Mouse (Mus musculus) neural tube, embryonic 12.5 days (tissue): ENCODE results near the gene Plxnb2. TPM values are rescaled to one million over a fixed set of nuclear protein-coding genes. Genes with fewer than 3 reads are reported as not detected.

Experiments used
- ATAC-seq: fragments of 200-750 bp; cut with Nextera tagmentation; 2 replicates; pipeline ENCODE4 v1.8.0; 2017; ENCODE audit warnings: low read depth, mild to moderate bottlenecking, moderate TSS enrichment, moderate library complexity; ENCODE audit not compliant: low FRiP score
- H3K27ac ChIP-seq: fragments of 300-500 bp; sonication (generic); 2 replicates; pipeline ENCODE4 v1.5.1; 2016
- H3K27me3 ChIP-seq: fragments of 300-500 bp; sonication (generic); replicated peaks from 2 replicates; pipeline ENCODE4 v1.6.1; 2016; ENCODE audit warnings: mild to moderate bottlenecking
- H3K36me3 ChIP-seq: fragments of 300-500 bp; sonication (generic); 2 replicates; pipeline ENCODE4 v1.6.1; 2016; ENCODE audit warnings: mild to moderate bottlenecking
- H3K4me1 ChIP-seq: fragments of 300-500 bp; sonication (generic); 2 replicates; pipeline ENCODE4 v1.6.1; 2016
- H3K4me2 ChIP-seq: fragments of 300-500 bp; sonication (generic); replicated peaks from 2 replicates; pipeline ENCODE4 v1.6.1; 2016; ENCODE audit warnings: mild to moderate bottlenecking
- H3K4me3 ChIP-seq: fragments of 300-500 bp; sonication (generic); 2 replicates; pipeline ENCODE4 v1.5.1; 2016
- H3K9ac ChIP-seq: fragments of 300-500 bp; sonication (generic); 2 replicates; pipeline ENCODE4 v1.6.1; 2016; ENCODE audit warnings: mild to moderate bottlenecking
- H3K9me3 ChIP-seq: fragments of 300-500 bp; sonication (generic); 2 replicates; pipeline ENCODE4 v1.6.1; 2016; ENCODE audit warnings: mild to moderate bottlenecking
- WGBS: fragments of 180-500 bp; shearing (Covaris S2); methylation state at CpG from one replicate; pipeline ENCODE4 v1.1.7; 2016; 5-methylcytosine and 5-hydroxymethylcytosine counted together
- polyA plus RNA-seq: library from polyadenylated mRNA; unstranded; fragments of >200 nt; fragmentation: Nextera tagmentation; extraction: Ambion mirVana; gene quantifications from 2 replicates; pipeline ENCODE4 v1.2.1, GENCODE M21; 2016

Gene Plxnb2
- polyA plus RNA-seq, 1 experiment from 2014 or later = 123 TPM

- Histone ChIP-seq H3K27ac (no peak overlapping the region), H3K9me3 (no peaks in the 10 kb centered on the region), H3K36me3 (no peaks in the 10 kb centered on the region), H3K4me1 (peaks cover 76% of the 10 kb centered on the region), H3K27me3 (0 out of 2 replicates have a peak, but pooled peaks cover 6% of the 10 kb centered on the region), H3K9ac (peak overlapping the region; percentile 96; the same call in 1 of the 2 replicates), H3K4me3 (no peak overlapping the region), H3K4me2 (peak overlapping the region; percentile 89)
- ATAC-seq = no peak
- 79% methylated on average over 3 of the region's 4 CpGs for whole genome bisulfite sequencing
Measured at GRCm38 (mm10) chr15:89177576-89178259, 2.9 kb downstream of the Plxnb2 start.

DNA sequence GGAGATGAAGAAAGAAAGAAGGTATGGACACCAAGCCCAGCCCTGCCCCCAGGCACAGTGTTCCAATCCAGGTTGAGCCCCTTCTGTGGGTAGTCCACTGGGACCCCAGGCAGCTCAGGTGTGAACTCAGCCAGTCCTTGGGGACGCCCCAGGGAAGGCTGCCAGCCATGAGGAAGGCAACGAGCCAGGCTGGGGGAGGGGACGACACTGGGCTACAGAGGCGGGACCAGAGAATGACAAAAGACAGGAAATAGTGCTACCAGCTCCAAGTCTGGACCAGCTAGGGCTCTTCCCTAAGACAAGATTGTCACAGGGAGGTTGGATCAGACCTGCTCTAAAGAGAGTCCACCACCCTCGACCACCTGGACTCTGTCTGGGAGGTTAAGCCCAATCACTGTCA lies 3.5 kb downstream of the Plxnb2 start:
- peaks cover 77% of the 10 kb centered on the region for H3K4me1 ChIP-seq
- peak overlapping the region; percentile 89 for H3K4me2 ChIP-seq
- no peak overlapping the region for H3K27ac ChIP-seq
- ATAC-seq = no peak
- 0 out of 2 replicates have a peak, but pooled peaks cover 6% of the 10 kb centered on the region for H3K27me3 ChIP-seq
- no peaks in the 10 kb centered on the region for H3K9me3 ChIP-seq
- H3K36me3 ChIP-seq = no peaks in the 10 kb centered on the region
- H3K4me3 ChIP-seq = no peak overlapping the region
- 7% methylated on average over 5 of the region's 5 CpGs for WGBS
- no peak overlapping the region; the same call in 1 of the 2 replicates for H3K9ac ChIP-seq

DNA sequence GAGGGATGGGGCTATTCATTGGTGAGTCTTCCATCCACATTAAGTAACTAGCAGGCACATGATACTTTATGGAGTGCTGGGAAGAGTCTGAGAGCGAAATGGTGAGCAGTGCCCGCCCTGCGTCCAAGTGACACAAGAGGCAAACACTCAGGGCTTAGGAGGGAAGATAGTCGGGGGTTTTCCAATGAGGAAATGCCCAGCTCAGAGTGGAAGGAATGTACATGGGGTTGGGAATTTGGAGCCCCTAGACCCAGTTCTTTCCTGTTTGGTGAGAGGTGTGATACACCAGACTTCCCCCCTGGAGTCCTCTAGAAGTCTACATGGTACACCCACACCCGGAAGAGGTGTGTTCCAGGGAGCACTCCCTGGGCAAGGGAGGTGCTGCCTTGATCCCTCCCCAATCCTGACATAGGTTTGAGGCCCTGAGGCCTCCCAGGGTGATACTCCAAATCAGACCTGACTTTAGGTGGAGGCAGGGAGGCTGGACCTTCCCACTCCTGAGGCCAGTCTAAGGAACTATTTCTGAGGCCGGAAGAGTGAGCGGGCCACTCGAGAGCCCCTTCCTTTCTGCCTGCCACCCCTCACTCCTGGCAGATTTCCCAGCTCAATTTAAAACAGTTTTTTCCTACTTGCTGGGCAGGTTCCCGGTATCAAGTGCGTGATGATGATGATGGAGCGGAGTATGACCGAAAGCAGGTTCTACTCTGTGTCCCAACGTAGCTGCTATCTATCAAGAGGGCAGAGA lies 5.0 kb downstream of the Plxnb2 start:
- H3K9ac ChIP-seq = no peak overlapping the region
- 0 out of 2 replicates have a peak, but pooled peaks cover 6% of the 10 kb centered on the region for H3K27me3 ChIP-seq
- H3K27ac ChIP-seq = no peak overlapping the region
- no peak overlapping the region for H3K4me2 ChIP-seq
- WGBS = 87% methylated on average over 13 of the region's 13 CpGs
- no peak for ATAC-seq
- H3K4me1 ChIP-seq = peaks cover 81% of the 10 kb centered on the region
- no peak overlapping the region for H3K4me3 ChIP-seq
- H3K36me3 ChIP-seq = 0 out of 2 replicates have a peak, but pooled peaks cover 1% of the 10 kb centered on the region
- no peaks in the 10 kb centered on the region for H3K9me3 ChIP-seq

- H3K9me3 ChIP-seq = no peaks in the 10 kb centered on the region
- no peak overlapping the region for H3K9ac ChIP-seq
- H3K27ac ChIP-seq = no peak overlapping the region
- ATAC-seq = no peak
- H3K4me1 ChIP-seq = peaks cover 88% of the 10 kb centered on the region
- 0 out of 2 replicates have a peak, but pooled peaks cover 6% of the 10 kb centered on the region for H3K27me3 ChIP-seq
- peaks cover 7% of the 10 kb centered on the region; the same call in 1 of the 2 replicates for H3K36me3 ChIP-seq
- H3K4me3 ChIP-seq = no peak overlapping the region
- peak overlapping the region; percentile 99 for H3K4me2 ChIP-seq
- 64% methylated on average over 11 of the region's 11 CpGs for WGBS
Measured at GRCm38 (mm10) chr15:89174889-89175339, 5.7 kb downstream of the Plxnb2 start.

- Histone ChIP-seq H3K27me3 (0 out of 2 replicates have a peak, but pooled peaks cover 6% of the 10 kb centered on the region), H3K36me3 (peaks cover 13% of the 10 kb centered on the region; the same call in 1 of the 2 replicates), H3K9me3 (no peaks in the 10 kb centered on the region), H3K4me3 (peak overlapping the region; percentile 49), H3K27ac (no peak overlapping the region), H3K4me2 (peak overlapping the region; percentile 99), H3K9ac (peak overlapping the region; percentile 82; the same call in 1 of the 2 replicates), H3K4me1 (peaks cover 90% of the 10 kb centered on the region)
- ATAC-seq = peak; percentile 33; the same call in 1 of the 2 replicates
- WGBS = 0% methylated on average over 15 of the region's 15 CpGs
Measured at GRCm38 (mm10) chr15:89173906-89174214, 6.7 kb downstream of the Plxnb2 start.

- H3K4me3 ChIP-seq = peak overlapping the region; percentile 49
- peak overlapping the region; percentile 99 for H3K4me2 ChIP-seq
- 0 out of 2 replicates have a peak, but pooled peaks cover 6% of the 10 kb centered on the region for H3K27me3 ChIP-seq
- H3K9ac ChIP-seq = peak overlapping the region; percentile 82
- peak; percentile 51 for ATAC-seq
- H3K36me3 ChIP-seq = peaks cover 16% of the 10 kb centered on the region
- no peaks in the 10 kb centered on the region for H3K9me3 ChIP-seq
- peak overlapping the region; percentile 43; the same call in 1 of the 2 replicates for H3K27ac ChIP-seq
- H3K4me1 ChIP-seq = peaks cover 85% of the 10 kb centered on the region
- under 1% methylated on average over 65 of the region's 65 CpGs for WGBS
Measured at GRCm38 (mm10) chr15:89173024-89173905, 7.3 kb downstream of the Plxnb2 start.

DNA sequence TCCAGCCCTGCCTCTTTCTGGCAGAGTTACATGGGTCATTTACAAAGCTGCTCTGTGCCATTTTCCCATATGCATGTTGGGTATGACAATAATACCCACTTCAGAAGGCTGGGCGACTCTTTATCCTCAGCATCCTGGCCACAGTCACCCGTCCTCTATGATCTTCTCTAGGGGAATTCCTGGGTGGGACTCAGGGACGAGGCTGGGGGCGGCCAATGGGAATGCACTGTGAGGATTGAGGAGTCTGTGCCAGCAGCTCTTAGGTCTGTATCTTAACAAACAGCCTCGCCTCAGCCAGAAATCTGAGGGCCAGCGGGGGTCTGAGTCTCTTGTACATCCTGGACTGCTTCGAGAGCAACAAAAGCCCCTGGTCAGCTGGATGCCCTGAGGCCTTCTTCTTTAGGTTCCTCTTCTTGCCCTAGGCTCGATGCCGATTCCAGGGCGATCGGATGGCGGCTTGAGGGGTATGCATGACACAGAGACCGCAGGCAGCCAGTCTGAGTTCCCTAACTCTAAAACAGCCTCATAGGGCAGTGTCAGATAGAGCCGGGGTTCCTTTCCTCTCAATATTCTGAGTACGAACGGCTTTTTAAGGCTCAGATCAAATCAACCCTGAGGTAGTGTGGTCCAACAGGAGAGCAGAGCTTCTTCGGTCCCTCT lies 8.2 kb downstream of the Plxnb2 start:
- Histone ChIP-seq H3K27ac (peak overlapping the region; percentile 43; the same call in 1 of the 2 replicates), H3K9me3 (no peaks in the 10 kb centered on the region), H3K9ac (peak overlapping the region; percentile 82), H3K36me3 (peaks cover 24% of the 10 kb centered on the region), H3K27me3 (0 out of 2 replicates have a peak, but pooled peaks cover 6% of the 10 kb centered on the region), H3K4me1 (peaks cover 77% of the 10 kb centered on the region), H3K4me2 (peak overlapping the region; percentile 99), H3K4me3 (peak overlapping the region; percentile 49)
- ATAC-seq = no peak
- 34% methylated on average over 17 of the region's 17 CpGs for WGBS

GRCm38 (mm10) chr15:89171526-89172051 lies 9.0 kb downstream of the Plxnb2 start:
- H3K4me2 ChIP-seq = no peak overlapping the region; the same call in 1 of the 2 replicates
- H3K9me3 ChIP-seq = no peaks in the 10 kb centered on the region
- H3K4me1 ChIP-seq = peaks cover 69% of the 10 kb centered on the region
- no peak overlapping the region for H3K9ac ChIP-seq
- peaks cover 32% of the 10 kb centered on the region for H3K36me3 ChIP-seq
- no peak overlapping the region for H3K4me3 ChIP-seq
- 89% methylated on average over 5 of the region's 5 CpGs for WGBS
- H3K27ac ChIP-seq = no peak overlapping the region
- 0 out of 2 replicates have a peak, but pooled peaks cover 6% of the 10 kb centered on the region for H3K27me3 ChIP-seq
- no peak for ATAC-seq

DNA sequence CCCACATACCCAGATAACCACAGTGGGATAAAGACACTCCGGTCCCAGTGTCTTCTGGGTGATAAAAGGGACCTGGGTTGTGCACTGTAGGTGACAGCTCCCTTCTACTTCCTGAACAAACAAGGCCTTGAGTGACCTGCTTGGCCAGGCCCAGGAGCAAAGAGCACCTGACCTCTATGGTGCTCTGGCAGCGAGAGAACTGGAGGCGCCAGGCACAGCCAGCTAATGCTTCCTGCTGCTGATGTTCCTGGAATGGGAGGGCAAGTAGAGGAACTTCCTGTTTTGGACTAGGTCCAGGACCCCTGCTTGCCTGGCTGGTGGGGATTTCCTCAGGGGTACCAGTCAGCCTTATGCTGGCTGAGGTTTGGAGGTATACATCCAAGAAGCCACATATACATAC lies 10.5 kb downstream of the Plxnb2 start:
- 0 out of 2 replicates have a peak, but pooled peaks cover 6% of the 10 kb centered on the region for H3K27me3 ChIP-seq
- no peak overlapping the region for H3K27ac ChIP-seq
- 76% methylated on average over 3 of the region's 3 CpGs for WGBS
- H3K4me3 ChIP-seq = no peak overlapping the region
- peaks cover 60% of the 10 kb centered on the region for H3K4me1 ChIP-seq
- H3K9ac ChIP-seq = no peak overlapping the region
- no peaks in the 10 kb centered on the region for H3K9me3 ChIP-seq
- peak overlapping the region; percentile 37 for H3K4me2 ChIP-seq
- H3K36me3 ChIP-seq = peaks cover 47% of the 10 kb centered on the region
- ATAC-seq = no peak

DNA sequence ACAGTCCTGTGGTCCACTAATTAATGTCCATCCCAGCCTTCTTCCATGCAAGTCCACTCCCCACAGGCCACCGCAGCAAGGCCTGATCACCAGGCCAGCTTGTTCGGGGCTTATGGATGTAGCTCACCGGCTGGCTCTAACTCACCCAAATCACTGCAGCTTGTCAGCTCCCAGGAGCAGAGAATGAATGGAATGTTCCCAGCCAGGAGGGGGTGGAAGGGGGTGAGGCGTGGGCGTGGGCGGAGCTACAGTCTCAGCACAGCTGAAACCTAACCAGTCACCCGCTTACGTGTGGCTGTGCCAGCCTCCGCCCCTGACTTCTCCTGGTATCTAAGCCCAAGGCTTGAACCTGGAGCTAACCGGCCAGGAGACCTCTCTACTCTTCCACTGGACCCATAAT lies 11.2 kb downstream of the Plxnb2 start:
- ATAC-seq = peak; percentile 49
- H3K36me3 ChIP-seq = peaks cover 54% of the 10 kb centered on the region
- WGBS = 2% methylated on average over 10 of the region's 10 CpGs
- 0 out of 2 replicates have a peak overlapping the region, but pooled peaks have one; percentile 21 for H3K9ac ChIP-seq
- H3K4me1 ChIP-seq = peaks cover 53% of the 10 kb centered on the region
- H3K9me3 ChIP-seq = no peaks in the 10 kb centered on the region
- H3K4me3 ChIP-seq = no peak overlapping the region
- no peaks in the 10 kb centered on the region for H3K27me3 ChIP-seq
- H3K4me2 ChIP-seq = peak overlapping the region; percentile 37
- no peak overlapping the region for H3K27ac ChIP-seq

DNA sequence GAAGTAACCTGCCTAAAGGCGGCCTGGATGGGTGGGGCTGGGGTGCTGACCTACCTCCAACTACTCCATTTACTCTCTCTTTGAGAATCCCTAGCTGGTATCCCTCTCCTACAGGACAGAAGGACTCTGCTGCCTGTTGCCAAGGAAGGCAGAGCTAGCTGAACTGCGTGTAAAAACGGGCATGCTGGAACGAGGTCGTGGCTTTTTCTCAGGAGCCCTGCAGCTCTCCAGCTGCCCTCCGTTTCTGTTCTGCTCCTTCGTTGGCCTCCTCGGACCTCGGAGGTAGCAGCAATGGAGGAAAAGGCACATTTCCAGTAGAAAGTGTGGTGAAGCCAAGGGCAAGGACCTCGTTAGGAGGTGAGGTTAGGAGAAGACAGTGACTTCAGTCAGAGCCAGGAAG lies 11.7 kb downstream of the Plxnb2 start:
- Histone ChIP-seq H3K27ac (no peak overlapping the region), H3K4me2 (peak overlapping the region; percentile 37), H3K36me3 (peaks cover 59% of the 10 kb centered on the region), H3K4me1 (peaks cover 48% of the 10 kb centered on the region), H3K9ac (0 out of 2 replicates have a peak overlapping the region, but pooled peaks have one; percentile 21), H3K9me3 (no peaks in the 10 kb centered on the region), H3K27me3 (no peaks in the 10 kb centered on the region), H3K4me3 (no peak overlapping the region)
- no peak for ATAC-seq
- WGBS = 65% methylated on average over 10 of the region's 10 CpGs
